Mouse (Mus musculus) C2C12 (cell line): ENCODE data around the gene Fbxw11.

Source experiments
- CTCF ChIP-seq: IDR thresholded peaks from one replicate; pipeline ENCODE4 v1.5.1; 2011; ENCODE audit not compliant: control insufficient read depth, insufficient read depth, insufficient read length
- MYOD1 ChIP-seq: IDR thresholded peaks from one replicate; pipeline ENCODE4 v1.6.1; 2011; ENCODE audit warnings: low read depth; ENCODE audit not compliant: control insufficient read depth, insufficient read length
- USF1 ChIP-seq: IDR thresholded peaks from one replicate; pipeline ENCODE4 v1.6.1; 2011; ENCODE audit warnings: low read depth, mild to moderate bottlenecking, control low read depth, moderate library complexity

GRCm38 (mm10) chr11:32781633-32782404, 139.3 kb downstream of the Fbxw11 start:
- TF ChIP-seq CTCF, result no peak
- no peak for TF ChIP-seq USF1
- no peak for TF ChIP-seq MYOD1
